Mouse (Mus musculus) MEL (cell line): Measurements from ENCODE around the gene Podxl. TPM values are rescaled to one million over a fixed set of nuclear protein-coding genes. Genes with fewer than 3 reads are reported as not detected.

ENCODE experiments used
- DNase-seq: peaks from one replicate; pipeline ENCODE4 v3.0.0; 2011; ENCODE audit warnings: low read depth, low spot score
- H3K27ac ChIP-seq: 2 replicates; pipeline ENCODE4 v1.5.1; 2012; ENCODE audit warnings: low read depth, mild to moderate bottlenecking, control low read depth, low read length, moderate library complexity; ENCODE audit not compliant: control insufficient read depth
- H3K27me3 ChIP-seq, 2 experiments: fragments of 150-350 bp in 1 of 2; sonication (generic) in 1 of 2; 2 replicates each; pipeline ENCODE4 v1.6.1; 2012; ENCODE audit warnings: low read length in 2 of 2, mild to moderate bottlenecking in 2 of 2, improper control_type of control experiment in 1 of 2, moderate library complexity in 1 of 2; ENCODE audit not compliant: insufficient read depth in 2 of 2, control insufficient read depth in 1 of 2
- H3K36me3 ChIP-seq, 2 experiments: 2 replicates each; pipeline ENCODE4 v1.6.1; 2012 to 2014; ENCODE audit warnings: low read length in 2 of 2, improper control_type of control experiment in 1 of 2, inconsistent platforms in 1 of 2, mild to moderate bottlenecking in 1 of 2; ENCODE audit not compliant: insufficient read depth in 2 of 2, control insufficient read depth in 1 of 2
- H3K4me1 ChIP-seq, 2 experiments: fragments of 150-350 bp in 1 of 2; sonication (generic) in 1 of 2; 2 replicates each; pipeline ENCODE4 v1.6.1; 2012; ENCODE audit warnings: low read length in 2 of 2, improper control_type of control experiment in 1 of 2, mild to moderate bottlenecking in 1 of 2; ENCODE audit not compliant: insufficient read depth in 2 of 2, control insufficient read depth in 1 of 2
- H3K4me3 ChIP-seq, 2 experiments: fragments of 150-350 bp in 1 of 2; sonication (generic) in 1 of 2; 2 replicates each; pipeline ENCODE4 v1.5.1; 2012; ENCODE audit warnings: low read depth in 2 of 2, low read length in 2 of 2, mild to moderate bottlenecking in 2 of 2, moderate library complexity in 2 of 2, control low read depth in 1 of 2, improper control_type of control experiment in 1 of 2; ENCODE audit not compliant: control insufficient read depth in 1 of 2, insufficient read depth in 1 of 2
- H3K79me2 ChIP-seq: 2 replicates; pipeline ENCODE4 v1.6.1; 2012; ENCODE audit warnings: mild to moderate bottlenecking, low read length, moderate library complexity; ENCODE audit not compliant: control insufficient read depth, poor library complexity, insufficient read depth
- H3K9ac ChIP-seq: 2 replicates; pipeline ENCODE4 v1.6.1; 2012; ENCODE audit warnings: low read depth, mild to moderate bottlenecking, control low read depth, low read length, moderate library complexity; ENCODE audit not compliant: control insufficient read depth, poor library complexity, severe bottlenecking
- H3K9me3 ChIP-seq: fragments of 150-350 bp; sonication (generic); replicated peaks from 2 replicates; pipeline ENCODE4 v1.6.1; 2012; ENCODE audit warnings: mild to moderate bottlenecking, low read length, improper control_type of control experiment, moderate library complexity; ENCODE audit not compliant: insufficient read depth
- BHLHE40 ChIP-seq: IDR thresholded peaks from 2 replicates; pipeline ENCODE4 v1.6.1; 2012; ENCODE audit warnings: low read depth, mild to moderate bottlenecking, inconsistent platforms, low read length, improper control_type of control experiment, borderline replicate concordance
- CHD1 ChIP-seq: IDR thresholded peaks from 2 replicates; pipeline ENCODE4 v1.6.1; 2012; ENCODE audit warnings: low read depth, mild to moderate bottlenecking, inconsistent platforms, low read length, improper control_type of control experiment
- ELF1 ChIP-seq: IDR thresholded peaks from 2 replicates; pipeline ENCODE4 v1.6.1; 2014; ENCODE audit warnings: low read depth, mild to moderate bottlenecking, inconsistent platforms, low read length, improper control_type of control experiment, moderate library complexity
- EP300 ChIP-seq, 2 experiments: IDR thresholded peaks; 2 replicates each; pipeline ENCODE4 v1.6.1; 2011; ENCODE audit warnings: improper control_type of control experiment in 2 of 2, low read length in 2 of 2, low read depth in 1 of 2, mild to moderate bottlenecking in 1 of 2
- GABPA ChIP-seq: IDR thresholded peaks from 2 replicates; pipeline ENCODE4 v1.6.1; 2012; ENCODE audit warnings: low read depth, mild to moderate bottlenecking, inconsistent platforms, low read length, improper control_type of control experiment, moderate library complexity
- GATA1 ChIP-seq: IDR thresholded peaks from 2 replicates; pipeline ENCODE4 v1.6.1; 2011; ENCODE audit warnings: low read depth, low read length, improper control_type of control experiment
- JUND ChIP-seq: IDR thresholded peaks from 2 replicates; pipeline ENCODE4 v1.6.1; 2011; ENCODE audit warnings: low read depth, mild to moderate bottlenecking, improper control_type of control experiment, low read length
- KAT2A ChIP-seq: conservative IDR thresholded peaks from 2 replicates; pipeline ENCODE4 v1.6.1; 2012; ENCODE audit warnings: low read depth, low read length, improper control_type of control experiment, inconsistent platforms
- MAX ChIP-seq: IDR thresholded peaks from 2 replicates; pipeline ENCODE4 v1.6.1; 2011; ENCODE audit warnings: low read length, improper control_type of control experiment
- MAZ ChIP-seq: IDR thresholded peaks from 2 replicates; pipeline ENCODE4 v1.6.1; 2012; ENCODE audit warnings: low read depth, mild to moderate bottlenecking, inconsistent platforms, low read length, improper control_type of control experiment
- MYB ChIP-seq: IDR thresholded peaks from 2 replicates; pipeline ENCODE4 v1.6.1; 2011; ENCODE audit warnings: mild to moderate bottlenecking, low read depth, low read length, improper control_type of control experiment
- MYC ChIP-seq: IDR thresholded peaks from 2 replicates; pipeline ENCODE4 v1.6.1; 2011; ENCODE audit warnings: low read depth, mild to moderate bottlenecking, low read length, improper control_type of control experiment, moderate library complexity
- NELFE ChIP-seq: IDR thresholded peaks from 2 replicates; pipeline ENCODE4 v1.6.1; 2011; ENCODE audit warnings: low read depth, low read length, improper control_type of control experiment
- POLR2AphosphoS2 ChIP-seq: IDR thresholded peaks from 2 replicates; pipeline ENCODE4 v1.6.1; 2011; ENCODE audit warnings: low read length, improper control_type of control experiment
- POLR2AphosphoS5 ChIP-seq: IDR thresholded peaks from 2 replicates; pipeline ENCODE4 v1.6.1; 2012; ENCODE audit warnings: low read depth, borderline replicate concordance, mild to moderate bottlenecking, inconsistent platforms, low read length, moderate library complexity, mixed read lengths
- RAD21 ChIP-seq: IDR thresholded peaks from 2 replicates; pipeline ENCODE4 v1.6.1; 2011; ENCODE audit warnings: mild to moderate bottlenecking, low read depth, low read length, improper control_type of control experiment
- RCOR1 ChIP-seq: IDR thresholded peaks from 2 replicates; pipeline ENCODE4 v1.6.1; 2012; ENCODE audit warnings: low read depth, mild to moderate bottlenecking, inconsistent platforms, low read length, improper control_type of control experiment
- ZC3H11A ChIP-seq: IDR thresholded peaks from 2 replicates; pipeline ENCODE4 v1.6.1; 2012; ENCODE audit warnings: low read depth, mild to moderate bottlenecking, inconsistent platforms, low read length, improper control_type of control experiment
- ZKSCAN1 ChIP-seq: IDR thresholded peaks from 2 replicates; pipeline ENCODE4 v1.6.1; 2012; ENCODE audit warnings: low read depth, mild to moderate bottlenecking, inconsistent platforms, low read length, improper control_type of control experiment, moderate library complexity
- ZMIZ1 ChIP-seq: IDR thresholded peaks from 2 replicates; pipeline ENCODE4 v1.6.1; 2012; ENCODE audit warnings: low read depth, mild to moderate bottlenecking, inconsistent platforms, low read length, improper control_type of control experiment, moderate library complexity
- ZNF384 ChIP-seq: IDR thresholded peaks from 2 replicates; pipeline ENCODE4 v1.6.1; 2012; ENCODE audit warnings: low read depth, mild to moderate bottlenecking, inconsistent platforms, low read length, improper control_type of control experiment
- polyA plus RNA-seq, 2 experiments: library from polyadenylated mRNA; stranded (reverse) in 1 of 2; unstranded in 1 of 2; fragments of >175 nt in 1 of 2; fragments of >200 nt in 1 of 2; gene quantifications; 2 replicates each; pipeline versions ENCODE4 v1.2.1 to v1.2.4; 2012; ENCODE audit warnings: low replicate concordance in 2 of 2, low read depth in 1 of 2; ENCODE audit not compliant: insufficient read length in 2 of 2, insufficient read depth in 1 of 2, missing spikeins in 1 of 2
- total RNA-seq: library from RNA; depleted of rRNA; stranded (reverse); fragments of 300-350 nt; gene quantifications from 2 replicates; pipeline ENCODE4 v1.2.3, GENCODE M21; 2012

Podxl gene
- total and polyA plus RNA-seq, 3 experiments: 19.1 to 40.8 TPM; not detected in 1

DNA sequence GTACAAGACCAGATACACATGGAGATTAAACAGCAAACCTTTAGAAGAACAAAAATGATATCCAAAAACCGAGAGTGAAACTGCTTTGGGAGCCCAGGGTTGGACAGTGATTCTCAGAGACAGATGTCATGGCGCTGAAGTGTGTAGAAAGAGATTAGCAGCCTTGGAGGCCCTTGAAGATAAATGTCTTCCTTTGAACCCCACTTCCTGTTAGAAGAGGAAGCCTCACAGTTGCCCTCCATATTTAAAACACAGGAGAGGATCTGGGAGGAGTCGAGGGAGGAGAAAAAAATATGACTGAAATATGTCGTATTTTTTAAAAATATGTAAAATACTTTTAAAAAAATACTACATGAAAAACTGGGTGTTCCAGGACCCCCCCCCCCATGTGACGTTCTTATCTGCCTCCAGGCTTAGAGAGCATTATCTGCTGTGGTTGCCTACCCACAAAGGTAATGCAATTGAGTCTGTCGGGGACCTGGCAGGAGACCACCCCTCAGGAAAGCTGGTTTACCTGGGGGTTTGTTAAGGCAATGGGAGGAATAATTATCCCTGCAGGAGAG lies 34.6 kb upstream of the Podxl start (continued):
- peak; percentile 71 to 76 for TF ChIP-seq EP300 (IDR thresholded peaks at IDR 0.05; ENCODE audit: low read depth in 1 of 2, low read length in 2 of 2)
- peak; percentile 71 for TF ChIP-seq ELF1
- TF ChIP-seq KAT2A: no peak

- DNase-seq: no peak
- TF ChIP-seq ZKSCAN1 (no peak), RAD21 (no peak), JUND (no peak), KAT2A (no peak), ZNF384 (no peak), GABPA (no peak), MAZ (no peak), ZC3H11A (no peak), NELFE (no peak), POLR2AphosphoS5 (no peak), RCOR1 (no peak), BHLHE40 (no peak), MYB (no peak), MAX (no peak), ZMIZ1 (no peak), GATA1 (no peak), POLR2AphosphoS2 (no peak), MYC (no peak), CHD1 (no peak)
- Histone ChIP-seq H3K4me3 (no peak overlapping the region), H3K27ac (no peak overlapping the region), H3K36me3 (peaks cover 0 to 31% of the 10 kb centered on the region in 2 experiments; a peak in 2 of 4 replicates), H3K27me3 (no peaks in the 10 kb centered on the region), H3K9me3 (no peaks in the 10 kb centered on the region), H3K9ac (no peak overlapping the region), H3K4me1 (peaks cover 15 to 37% of the 10 kb centered on the region in 2 experiments), H3K79me2 (no peaks in the 10 kb centered on the region)
Measured at GRCm38 (mm10) chr6:31597136-31597460, 33.3 kb upstream of the Podxl start.
